Mouse (Mus musculus) adipocyte (in vitro differentiated cells): ENCODE data around the gene Prkg2.

Source experiments
- DNase-seq: peaks from one replicate; pipeline ENCODE4 v3.0.0-alpha.2; 2016; ENCODE audit warnings: low spot score

The Prkg2 gene

DNA sequence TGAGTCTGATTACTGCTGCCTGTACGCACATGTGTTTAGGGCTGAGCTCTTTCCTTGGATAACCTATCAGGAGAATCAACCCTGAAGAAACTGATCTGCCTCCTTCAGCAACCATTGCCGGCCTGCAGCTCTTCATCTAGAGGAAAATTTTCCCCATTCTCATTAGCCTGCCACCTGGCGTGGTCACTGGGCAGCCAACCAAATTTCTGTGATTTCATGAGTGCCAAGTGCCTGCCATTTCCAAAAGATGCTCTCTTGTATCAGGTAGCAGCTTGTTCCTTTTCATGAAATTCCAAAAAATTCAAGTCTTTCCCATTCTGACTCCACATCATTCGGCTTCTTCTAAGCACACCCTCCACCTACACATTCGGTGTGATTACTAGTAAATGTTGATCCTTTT lies 136.2 kb downstream of the Prkg2 start:
- DNase-seq: no peak

DNA sequence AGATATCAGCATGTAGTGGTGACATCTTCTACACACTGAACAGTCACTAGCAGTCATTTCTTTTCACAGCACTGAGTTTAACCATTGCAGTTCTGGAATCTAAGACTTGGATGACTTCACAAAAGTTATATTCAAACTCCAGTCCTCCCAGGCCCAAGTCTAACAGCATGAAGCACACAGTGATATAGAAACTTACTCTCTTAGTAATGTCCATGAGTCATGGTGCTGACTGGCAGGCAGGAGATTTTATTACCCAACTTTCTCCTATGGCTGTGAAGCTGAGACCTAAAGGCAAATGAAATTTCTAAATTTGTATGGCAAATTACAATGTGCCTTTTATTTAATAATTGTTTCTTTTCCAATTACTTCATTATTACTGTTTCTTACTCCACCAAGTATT lies 139.2 kb downstream of the Prkg2 start:
- DNase-seq: no peak

DNA sequence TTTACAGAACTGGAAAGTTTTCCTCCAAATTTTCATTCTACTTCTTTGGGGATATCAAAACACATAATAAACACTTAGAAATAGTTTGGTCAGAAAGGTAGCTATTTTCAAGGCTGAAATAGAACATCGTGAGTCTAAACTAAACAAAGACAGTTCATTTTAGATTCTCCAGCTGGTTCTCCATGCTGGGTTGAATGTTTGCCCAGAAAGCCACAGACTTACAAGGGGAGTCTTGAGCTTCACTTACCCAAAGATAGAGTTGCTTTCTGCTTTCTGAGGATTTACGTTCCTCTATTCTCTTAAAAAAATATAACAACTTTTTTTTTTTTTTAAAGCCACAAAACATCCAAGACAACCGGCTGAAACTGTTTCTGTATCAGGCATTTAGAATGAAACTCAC lies 142.9 kb downstream of the Prkg2 start:
- DNase-seq: no peak

DNA sequence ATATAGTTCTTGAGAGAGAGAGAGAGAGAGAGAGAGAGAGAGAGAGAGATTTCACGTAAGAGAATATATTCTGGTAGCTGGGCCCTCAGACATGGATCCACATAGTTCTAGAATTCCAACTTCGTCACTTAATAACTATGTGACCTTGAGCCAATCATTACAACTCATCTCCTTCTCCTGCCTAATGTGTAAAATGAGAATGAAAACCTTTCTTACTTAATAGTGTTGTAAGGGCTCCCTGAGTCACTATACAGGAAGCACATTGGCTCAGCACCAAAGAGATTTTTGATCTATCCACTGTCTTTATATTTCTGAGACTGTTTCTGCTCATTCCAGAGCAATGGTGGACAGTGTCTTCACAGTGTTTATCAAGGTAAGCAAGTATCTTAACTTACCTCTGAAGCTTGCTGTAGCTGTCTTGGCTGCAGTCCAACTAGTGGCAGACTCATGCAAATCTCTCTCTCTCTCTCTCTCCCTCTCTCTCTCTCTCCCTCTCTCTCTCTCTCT lies 146.6 kb downstream of the Prkg2 start:
- no peak for DNase-seq

DNA sequence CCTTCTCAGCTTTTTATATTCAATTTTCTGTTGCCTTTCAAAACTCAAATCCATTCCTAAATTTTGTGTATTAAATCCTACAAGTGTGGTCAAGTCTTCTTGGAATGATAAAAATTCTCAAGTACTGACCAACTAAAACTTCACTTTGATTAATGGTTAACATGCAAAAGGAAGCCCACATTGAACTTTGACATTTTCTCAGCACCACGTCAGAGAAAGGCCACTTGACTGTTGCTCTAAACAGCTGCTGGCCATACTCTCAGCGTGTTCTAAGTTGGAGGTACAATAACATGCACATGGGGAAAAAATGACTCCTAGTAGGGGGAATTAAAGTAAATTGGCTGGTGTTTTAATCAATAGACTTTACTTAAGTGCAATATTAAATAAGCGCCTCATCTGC lies 155.1 kb downstream of the Prkg2 start:
- DNase-seq: no peak
